Mouse (Mus musculus): ENCODE measurements around the gene Stac2. TPM values are rescaled to one million over a fixed set of nuclear protein-coding genes. Genes with fewer than 3 reads are reported as not detected.
A peak's percentile ranks its signal among the peaks of the same experiment; 100 is the strongest.

Stac2 gene
- 0.11 and 0.29 TPM in 2 replicates for polyA plus RNA-seq (2015; fragmentation: Nextera tagmentation; extraction: Ambion mirVana)

DNA sequence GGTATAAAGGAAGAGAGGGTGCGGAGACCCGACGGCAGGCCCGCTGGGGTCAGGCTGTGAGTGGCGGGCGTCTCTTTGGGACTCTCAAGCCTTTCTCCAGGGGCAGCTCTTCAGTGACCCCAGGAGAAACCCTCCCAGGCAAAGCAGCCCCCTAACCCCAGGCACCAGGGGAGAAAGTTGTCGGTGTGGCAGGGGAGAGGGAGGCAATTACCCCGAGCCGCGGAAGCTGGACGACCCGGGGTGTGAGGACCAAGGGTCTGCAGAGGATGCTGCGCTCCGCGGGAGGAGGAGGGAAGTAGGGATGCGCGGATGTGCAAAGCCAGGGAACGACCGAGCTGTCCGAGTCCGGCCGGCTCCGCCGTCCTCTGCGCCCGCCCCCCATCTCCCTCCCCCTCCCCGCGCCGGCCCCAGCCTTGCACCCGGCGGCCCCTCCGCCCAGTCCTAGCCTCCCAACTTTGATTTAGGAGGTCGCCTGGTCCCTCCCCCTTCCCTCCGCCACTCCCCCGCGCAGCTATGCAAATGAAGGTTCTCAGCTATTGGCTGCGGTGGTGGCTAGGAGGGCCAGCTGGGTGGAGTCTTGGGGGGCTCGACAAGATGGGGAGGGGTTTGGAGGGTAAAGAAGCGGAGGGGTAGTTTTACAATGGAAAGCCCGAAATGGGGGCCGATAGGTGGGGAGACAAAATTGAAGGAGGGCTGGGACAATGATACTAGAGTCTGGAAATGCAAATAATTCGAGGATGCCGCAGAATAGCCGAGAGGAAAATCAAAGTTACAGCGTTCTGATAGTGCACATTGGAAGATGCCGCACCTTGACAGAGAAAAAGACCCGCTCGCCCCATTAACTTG is at the start of gene Stac2:
Stac2 (minus strand) TSS at position 474 of the 846 bp plus-strand sequence.
- H3K9me3 ChIP-seq (ENCODE audit: control insufficient read depth, low read length), result no peaks in the 10 kb centered on the region
- 1% methylated on average over 46 of the region's 48 CpGs for WGBS
- peak; percentile 92 for ATAC-seq (ENCODE audit: low read depth)
- peaks cover 44% of the 10 kb centered on the region for H3K27me3 ChIP-seq (ENCODE audit: control insufficient read depth, insufficient read depth, low read depth, low read length)
- peak within 1 kb of the TSS; percentile 70 for H3K4me2 ChIP-seq (ENCODE audit: low read depth, low read length)
- H3K4me3 ChIP-seq (ENCODE audit: low read length), result peak within 1 kb of the TSS; percentile 39
- no peak within 1 kb of the TSS for H3K27ac ChIP-seq (ENCODE audit: low read length)
- H3K4me1 ChIP-seq (replicated peaks; ENCODE audit: control insufficient read depth, insufficient read depth, low read length), result peaks cover 11% of the 10 kb centered on the region
- H3K9ac ChIP-seq (ENCODE audit: low read length), result peak within 1 kb of the TSS; percentile 12; the same call in 1 of the 2 replicates
- H3K36me3 ChIP-seq (ENCODE audit: control insufficient read depth, insufficient read depth, low read length), result no peaks in the 10 kb centered on the region

DNA sequence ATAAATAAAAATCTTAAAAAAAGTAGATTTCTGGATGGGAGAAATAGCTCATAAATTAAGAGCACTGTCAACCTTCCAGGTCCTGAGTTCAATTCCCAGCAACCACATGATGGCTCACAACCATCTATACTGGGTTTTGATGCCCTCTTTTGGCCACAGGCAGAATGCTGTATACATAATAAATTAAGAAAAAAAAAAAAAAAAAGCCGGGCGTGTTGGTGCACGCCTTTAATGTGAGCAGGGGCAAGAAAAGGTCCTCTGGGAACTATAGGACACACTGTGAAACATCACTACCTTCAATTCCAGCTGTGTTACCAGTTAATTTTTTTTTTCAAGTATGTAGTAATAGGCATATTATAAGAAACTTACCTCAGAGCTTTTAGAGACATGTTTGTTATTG is 48.1 kb upstream of the Stac2 start:
- Histone ChIP-seq H3K27me3 (ENCODE audit: control insufficient read depth, insufficient read depth, low read depth, low read length) (no peaks in the 10 kb centered on the region), H3K27ac (ENCODE audit: low read length) (no peak overlapping the region), H3K4me3 (ENCODE audit: low read length) (no peak overlapping the region), H3K9me3 (ENCODE audit: control insufficient read depth, low read length) (no peaks in the 10 kb centered on the region), H3K4me1 (replicated peaks; ENCODE audit: control insufficient read depth, insufficient read depth, low read length) (no peaks in the 10 kb centered on the region), H3K4me2 (ENCODE audit: low read depth, low read length) (no peak overlapping the region), H3K36me3 (ENCODE audit: control insufficient read depth, insufficient read depth, low read length) (peaks cover 30% of the 10 kb centered on the region), H3K9ac (ENCODE audit: low read length) (no peak overlapping the region)
- ATAC-seq (ENCODE audit: low read depth), result no peak
- 84% methylated on average over 3 of the region's 3 CpGs for WGBS

DNA sequence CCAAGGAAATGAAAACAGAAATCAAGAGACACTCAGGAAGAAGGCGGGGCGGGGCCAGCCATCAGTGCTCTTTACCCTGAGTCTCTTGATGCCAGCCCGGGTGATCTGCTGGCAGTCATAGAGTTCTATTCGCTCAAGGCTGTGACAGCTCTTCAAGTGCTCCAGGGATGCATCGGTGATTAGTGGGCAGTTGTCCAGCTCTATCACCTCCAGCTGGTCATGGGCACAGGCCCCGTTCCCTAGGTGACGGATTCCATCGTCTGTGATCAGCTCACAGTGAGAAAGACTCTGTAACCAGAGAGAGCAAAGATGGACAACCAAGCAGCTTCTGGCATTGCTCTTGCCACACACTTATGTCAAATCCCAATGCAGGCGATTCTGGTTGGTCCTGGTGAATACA is 37.3 kb upstream of the Stac2 start:
- Histone ChIP-seq H3K4me3 (ENCODE audit: low read length) (no peak overlapping the region), H3K9me3 (ENCODE audit: control insufficient read depth, low read length) (no peaks in the 10 kb centered on the region), H3K36me3 (ENCODE audit: control insufficient read depth, insufficient read depth, low read length) (peaks cover 12% of the 10 kb centered on the region), H3K9ac (ENCODE audit: low read length) (no peak overlapping the region), H3K4me2 (ENCODE audit: low read depth, low read length) (no peak overlapping the region), H3K27me3 (ENCODE audit: control insufficient read depth, insufficient read depth, low read depth, low read length) (no peaks in the 10 kb centered on the region), H3K4me1 (replicated peaks; ENCODE audit: control insufficient read depth, insufficient read depth, low read length) (no peaks in the 10 kb centered on the region), H3K27ac (ENCODE audit: low read length) (no peak overlapping the region)
- no peak for ATAC-seq (ENCODE audit: low read depth)
- WGBS, result 88% methylated on average over 9 of the region's 9 CpGs

DNA sequence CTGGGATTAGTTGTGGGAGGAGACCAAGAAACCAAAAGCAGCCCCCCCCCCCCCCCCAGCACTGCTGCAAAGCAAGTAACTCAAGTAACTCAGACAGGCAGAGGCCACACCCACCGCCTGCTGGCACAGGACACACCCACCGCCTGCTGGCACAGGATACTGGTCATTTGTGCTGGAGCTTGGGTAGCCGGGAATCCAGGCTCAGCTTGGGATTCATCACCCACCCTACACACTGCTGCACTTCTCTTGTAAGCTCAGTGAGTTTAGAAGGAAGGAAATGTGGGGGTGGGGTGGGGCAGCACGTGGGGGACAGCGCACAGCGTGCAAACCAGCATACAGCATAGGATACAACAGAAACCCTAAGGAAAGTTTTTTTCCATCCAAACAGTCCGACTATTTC is 35.0 kb upstream of the Stac2 start:
- H3K4me2 ChIP-seq (ENCODE audit: low read depth, low read length), result no peak overlapping the region
- H3K27ac ChIP-seq (ENCODE audit: low read length), result no peak overlapping the region
- no peak overlapping the region for H3K9ac ChIP-seq (ENCODE audit: low read length)
- no peaks in the 10 kb centered on the region for H3K4me1 ChIP-seq (replicated peaks; ENCODE audit: control insufficient read depth, insufficient read depth, low read length)
- ATAC-seq (ENCODE audit: low read depth), result peak; percentile 66
- no peaks in the 10 kb centered on the region for H3K9me3 ChIP-seq (ENCODE audit: control insufficient read depth, low read length)
- 46% methylated on average over 7 of the region's 7 CpGs for WGBS
- H3K36me3 ChIP-seq (ENCODE audit: control insufficient read depth, insufficient read depth, low read length), result peaks cover 11% of the 10 kb centered on the region
- no peaks in the 10 kb centered on the region for H3K27me3 ChIP-seq (ENCODE audit: control insufficient read depth, insufficient read depth, low read depth, low read length)
- no peak overlapping the region for H3K4me3 ChIP-seq (ENCODE audit: low read length)

DNA sequence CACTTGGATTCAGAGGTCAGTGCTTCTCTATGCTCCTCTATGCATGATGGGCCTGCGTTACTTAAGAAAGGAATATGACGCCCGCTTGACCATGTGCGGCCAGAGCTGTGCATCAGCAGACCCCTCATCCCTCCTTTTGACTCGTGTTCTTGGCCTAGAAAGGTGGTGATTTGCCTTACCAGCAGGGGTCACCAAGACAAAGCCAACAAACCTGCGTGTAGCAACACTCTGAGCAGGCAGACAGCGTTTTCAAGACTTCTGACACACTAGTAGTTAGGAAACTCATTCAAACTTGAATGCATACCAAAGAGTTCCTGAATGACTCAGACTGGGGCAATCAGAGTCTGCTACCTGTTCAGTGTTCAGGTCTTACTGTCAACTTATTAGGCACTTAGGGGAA is 33.3 kb upstream of the Stac2 start:
- H3K4me2 ChIP-seq (ENCODE audit: low read depth, low read length), result no peak overlapping the region
- no peak for ATAC-seq (ENCODE audit: low read depth)
- peaks cover 8% of the 10 kb centered on the region for H3K36me3 ChIP-seq (ENCODE audit: control insufficient read depth, insufficient read depth, low read length)
- H3K9ac ChIP-seq (ENCODE audit: low read length), result no peak overlapping the region
- 73% methylated on average over 7 of the region's 7 CpGs for WGBS
- H3K4me3 ChIP-seq (ENCODE audit: low read length), result no peak overlapping the region
- H3K27ac ChIP-seq (ENCODE audit: low read length), result no peak overlapping the region
- no peaks in the 10 kb centered on the region for H3K9me3 ChIP-seq (ENCODE audit: control insufficient read depth, low read length)
- H3K4me1 ChIP-seq (replicated peaks; ENCODE audit: control insufficient read depth, insufficient read depth, low read length), result no peaks in the 10 kb centered on the region
- no peaks in the 10 kb centered on the region for H3K27me3 ChIP-seq (ENCODE audit: control insufficient read depth, insufficient read depth, low read depth, low read length)

DNA sequence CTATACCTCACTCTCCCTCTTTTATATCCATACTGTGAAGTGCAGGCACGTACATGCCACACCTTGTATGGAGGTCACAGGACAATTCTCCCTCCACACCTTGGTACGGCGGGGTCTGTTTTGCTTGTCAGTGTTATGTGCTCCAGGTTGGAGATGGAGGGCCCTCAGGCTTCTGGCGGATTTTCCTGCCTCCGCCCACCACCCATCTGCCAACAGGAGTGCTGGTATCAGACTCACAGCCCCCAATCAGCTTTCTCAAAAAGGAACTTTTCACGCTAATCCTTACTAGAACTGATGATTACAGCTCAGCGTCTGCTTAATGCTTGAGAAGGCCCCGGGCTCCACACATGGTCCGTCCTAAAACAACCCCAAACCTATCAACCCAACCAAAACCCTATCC is 32.9 kb upstream of the Stac2 start:
- no peak overlapping the region for H3K27ac ChIP-seq (ENCODE audit: low read length)
- H3K36me3 ChIP-seq (ENCODE audit: control insufficient read depth, insufficient read depth, low read length), result peaks cover 8% of the 10 kb centered on the region
- H3K9me3 ChIP-seq (ENCODE audit: control insufficient read depth, low read length), result no peaks in the 10 kb centered on the region; the same call in 1 of the 2 replicates
- no peak overlapping the region for H3K9ac ChIP-seq (ENCODE audit: low read length)
- WGBS, result 90% methylated on average over 9 of the region's 9 CpGs
- no peaks in the 10 kb centered on the region for H3K27me3 ChIP-seq (ENCODE audit: control insufficient read depth, insufficient read depth, low read depth, low read length)
- H3K4me1 ChIP-seq (replicated peaks; ENCODE audit: control insufficient read depth, insufficient read depth, low read length), result no peaks in the 10 kb centered on the region
- H3K4me2 ChIP-seq (ENCODE audit: low read depth, low read length), result no peak overlapping the region
- H3K4me3 ChIP-seq (ENCODE audit: low read length), result no peak overlapping the region
- no peak for ATAC-seq (ENCODE audit: low read depth)

DNA sequence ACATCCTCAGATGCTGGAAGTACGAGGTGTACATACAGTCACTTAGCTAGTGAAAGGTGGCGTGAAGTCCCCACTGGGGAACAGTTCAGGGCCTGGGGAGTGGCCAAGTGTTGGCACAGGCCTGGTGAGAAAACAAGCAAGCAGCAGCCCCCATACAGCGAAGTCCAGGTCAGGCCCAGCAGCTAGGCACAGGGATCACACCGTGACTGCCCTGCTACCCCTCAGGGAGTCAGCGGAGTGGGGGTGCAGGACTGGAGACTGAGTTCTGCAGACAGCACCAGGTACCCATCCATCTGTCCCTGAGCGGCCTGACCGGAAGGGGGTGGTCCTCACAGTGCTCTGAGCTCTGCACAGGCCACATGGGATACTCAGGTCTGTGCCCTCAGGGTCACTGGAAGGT is 29.5 kb upstream of the Stac2 start:
- 88% methylated on average over 7 of the region's 7 CpGs for WGBS
- no peaks in the 10 kb centered on the region for H3K4me1 ChIP-seq (replicated peaks; ENCODE audit: control insufficient read depth, insufficient read depth, low read length)
- no peak overlapping the region for H3K4me2 ChIP-seq (ENCODE audit: low read depth, low read length)
- H3K27ac ChIP-seq (ENCODE audit: low read length), result no peak overlapping the region
- H3K27me3 ChIP-seq (ENCODE audit: control insufficient read depth, insufficient read depth, low read depth, low read length), result no peaks in the 10 kb centered on the region
- H3K4me3 ChIP-seq (ENCODE audit: low read length), result no peak overlapping the region
- no peak for ATAC-seq (ENCODE audit: low read depth)
- H3K9ac ChIP-seq (ENCODE audit: low read length), result no peak overlapping the region
- no peaks in the 10 kb centered on the region; the same call in 1 of the 2 replicates for H3K9me3 ChIP-seq (ENCODE audit: control insufficient read depth, low read length)
- H3K36me3 ChIP-seq (ENCODE audit: control insufficient read depth, insufficient read depth, low read length), result no peaks in the 10 kb centered on the region

DNA sequence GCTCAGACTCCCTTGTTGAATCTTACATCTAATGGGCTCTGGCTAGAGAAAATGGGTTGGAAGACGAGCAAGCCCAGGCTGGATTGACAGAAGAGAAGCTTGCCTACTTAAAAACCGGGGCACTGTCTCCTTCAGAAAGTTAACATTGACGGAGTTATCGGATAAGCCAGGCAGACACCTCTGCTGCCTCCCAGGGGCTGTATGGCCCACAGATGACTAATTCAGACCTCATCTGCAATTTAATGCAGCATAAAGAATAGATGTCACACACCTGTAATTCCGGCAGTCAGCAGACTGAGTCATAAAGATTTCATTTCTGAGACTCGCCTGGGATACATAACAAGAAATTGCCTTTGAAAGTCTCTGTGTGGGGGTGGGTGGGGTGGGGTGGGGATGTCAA is 27.2 kb upstream of the Stac2 start:
- no peak overlapping the region for H3K4me3 ChIP-seq (ENCODE audit: low read length)
- H3K4me1 ChIP-seq (replicated peaks; ENCODE audit: control insufficient read depth, insufficient read depth, low read length), result no peaks in the 10 kb centered on the region
- no peak for ATAC-seq (ENCODE audit: low read depth)
- no peaks in the 10 kb centered on the region for H3K27me3 ChIP-seq (ENCODE audit: control insufficient read depth, insufficient read depth, low read depth, low read length)
- H3K27ac ChIP-seq (ENCODE audit: low read length), result no peak overlapping the region
- no peak overlapping the region for H3K4me2 ChIP-seq (ENCODE audit: low read depth, low read length)
- no peak overlapping the region for H3K9ac ChIP-seq (ENCODE audit: low read length)
- WGBS, result 84% methylated on average over 6 of the region's 6 CpGs
- H3K36me3 ChIP-seq (ENCODE audit: control insufficient read depth, insufficient read depth, low read length), result no peaks in the 10 kb centered on the region
- no peaks in the 10 kb centered on the region; the same call in 1 of the 2 replicates for H3K9me3 ChIP-seq (ENCODE audit: control insufficient read depth, low read length)

DNA sequence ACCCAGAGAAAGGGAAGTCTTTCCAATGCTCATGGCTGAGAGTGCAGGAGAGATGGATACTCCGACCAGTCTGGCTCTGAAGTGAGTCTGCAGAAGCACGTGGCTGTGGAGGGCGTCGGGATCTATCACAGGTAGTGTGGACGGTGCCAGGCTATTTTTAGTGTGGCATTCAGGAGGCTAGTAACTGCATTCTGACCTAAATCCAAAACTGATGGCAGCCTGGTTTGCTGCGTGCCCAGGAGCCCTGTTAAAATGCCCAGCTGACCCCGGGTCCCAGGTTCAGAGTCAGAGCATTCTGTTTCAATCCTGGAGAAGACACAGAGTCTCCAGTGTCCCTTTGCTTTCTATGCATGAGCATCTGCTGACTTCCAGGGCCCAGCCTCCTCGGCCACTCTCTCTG is 23.8 kb upstream of the Stac2 start:
- Histone ChIP-seq H3K4me3 (ENCODE audit: low read length) (no peak overlapping the region), H3K27me3 (ENCODE audit: control insufficient read depth, insufficient read depth, low read depth, low read length) (no peaks in the 10 kb centered on the region), H3K4me2 (ENCODE audit: low read depth, low read length) (no peak overlapping the region), H3K9me3 (ENCODE audit: control insufficient read depth, low read length) (no peaks in the 10 kb centered on the region; the same call in 1 of the 2 replicates), H3K9ac (ENCODE audit: low read length) (no peak overlapping the region), H3K4me1 (replicated peaks; ENCODE audit: control insufficient read depth, insufficient read depth, low read length) (no peaks in the 10 kb centered on the region), H3K36me3 (ENCODE audit: control insufficient read depth, insufficient read depth, low read length) (no peaks in the 10 kb centered on the region), H3K27ac (ENCODE audit: low read length) (no peak overlapping the region)
- 74% methylated on average over 8 of the region's 8 CpGs for WGBS
- ATAC-seq (ENCODE audit: low read depth), result no peak
